Mouse (Mus musculus) heart, postnatal 0 days (tissue): ENCODE data around the gene Khdc3.

ENCODE experiments used
- CTCF ChIP-seq: IDR thresholded peaks from 2 replicates; pipeline ENCODE4 v1.5.1; 2016; ENCODE audit warnings: antibody characterized with exemption, control low read depth, low read depth
- EP300 ChIP-seq: IDR thresholded peaks from 2 replicates; pipeline ENCODE4 v1.6.1; 2016; ENCODE audit warnings: antibody characterized with exemption, low read depth

DNA sequence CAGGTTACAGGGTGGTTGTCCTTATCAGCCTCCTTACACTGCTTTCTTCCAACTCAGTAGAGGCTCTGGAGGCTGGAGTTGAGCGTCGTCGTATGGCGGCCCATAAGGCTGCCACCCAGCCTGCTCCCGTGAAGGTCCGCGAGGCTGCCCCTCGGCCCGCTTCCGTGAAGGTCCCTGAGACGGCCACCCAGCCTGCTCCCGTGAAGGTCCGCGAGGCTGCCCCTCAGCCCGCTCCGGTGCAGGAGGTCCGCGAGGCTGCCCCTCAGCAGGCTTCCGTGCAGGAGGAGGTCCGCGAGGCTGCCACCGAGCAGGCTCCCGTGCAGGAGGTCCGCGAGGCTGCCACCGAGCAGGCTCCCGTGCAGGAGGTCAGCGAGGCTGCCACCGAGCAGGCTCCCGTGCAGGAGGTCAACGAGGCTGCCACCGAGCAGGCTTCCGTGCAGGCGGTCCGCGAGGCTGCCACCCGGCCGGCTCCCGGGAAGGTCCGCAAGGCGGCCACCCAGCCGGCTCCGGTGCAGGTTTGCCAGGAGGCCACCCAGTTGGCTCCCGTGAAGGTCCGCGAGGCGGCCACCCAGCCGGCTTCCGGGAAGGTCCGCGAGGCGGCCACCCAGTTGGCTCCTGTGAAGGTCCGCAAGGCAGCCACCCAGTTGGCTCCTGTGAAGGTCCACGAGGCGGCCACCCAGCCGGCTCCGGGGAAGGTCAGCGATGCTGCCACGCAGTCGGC, 1.7 kb downstream of the Khdc3 start:
- TF ChIP-seq CTCF (no peak), EP300 (no peak)
